Mouse (Mus musculus) effector memory CD4-positive, alpha-beta T cell, adult 5 months (primary cell): Measurements from ENCODE around the gene Olfr1153. TPM values are rescaled to one million over a fixed set of nuclear protein-coding genes. Genes with fewer than 3 reads are reported as not detected.

ENCODE experiments used
- polyA plus RNA-seq: library from polyadenylated mRNA; unstranded; fragments of 100-300 nt; shearing (Covaris generic); gene quantifications from one replicate; pipeline ENCODE4 v1.2.1, GENCODE M21; 2017

Gene Olfr1153
- polyA plus RNA-seq = not detected

DNA sequence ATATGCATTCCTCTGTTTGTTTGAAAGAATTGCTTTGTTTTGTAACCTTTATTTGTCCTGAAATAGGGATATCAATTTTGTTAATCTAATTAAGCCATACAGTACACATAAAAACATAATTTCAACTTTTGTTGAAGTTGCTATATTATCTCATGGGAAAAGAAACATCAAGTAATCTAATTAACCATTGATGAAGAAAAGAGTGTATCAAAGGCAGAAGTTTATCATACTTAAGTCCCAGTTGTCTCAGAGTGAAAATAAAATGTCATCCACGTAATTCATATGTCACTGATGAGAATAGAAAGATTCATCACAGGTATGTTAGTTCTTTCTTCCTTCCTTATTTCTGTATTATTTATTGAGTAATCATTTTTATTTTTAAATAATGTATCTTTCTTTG, at the start of gene Olfr1153:
Gene Olfr1153 (plus strand): TSS at position 301 of the 400 bp plus-strand sequence.

DNA sequence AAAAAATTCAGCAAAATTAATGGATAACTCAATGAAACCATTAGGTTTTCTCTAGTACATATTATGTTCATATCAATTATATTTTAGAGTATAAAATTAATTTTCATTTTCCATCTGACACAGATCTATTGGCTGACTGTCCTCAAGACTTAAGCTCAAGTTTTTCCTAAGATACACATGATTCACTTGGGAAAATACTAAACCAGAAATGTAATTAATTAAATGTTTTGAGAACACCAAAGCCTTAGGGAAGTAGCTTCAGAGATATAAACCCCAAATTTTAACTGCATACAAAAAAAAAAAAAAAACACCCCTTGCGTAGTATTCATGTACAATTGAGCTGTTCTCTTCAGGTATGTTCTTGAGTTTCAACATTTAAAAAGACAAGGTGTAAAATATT, 39.2 kb upstream of the Olfr1153 start, which contains the start of gene Olfr1151:
Gene Olfr1151 (plus strand): TSS at position 301 of the 400 bp plus-strand sequence.

DNA sequence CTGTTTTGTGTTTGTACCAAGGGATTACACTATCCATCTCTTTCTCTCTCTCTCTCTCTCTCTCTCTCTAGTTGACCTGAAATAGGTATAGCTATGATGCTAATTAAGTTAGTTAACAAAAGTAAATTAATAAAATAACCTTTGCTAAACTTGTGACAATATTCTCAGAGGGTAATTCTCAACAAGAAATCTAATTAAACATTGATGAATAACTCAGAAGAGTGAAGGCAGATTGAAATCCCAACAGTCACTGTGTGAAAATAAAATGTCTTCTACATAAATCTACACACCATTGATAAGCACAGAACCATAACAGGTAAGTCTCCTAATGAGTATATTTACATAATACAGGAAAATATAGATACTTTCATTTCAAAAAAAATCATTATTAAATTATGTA, 28.6 kb upstream of the Olfr1153 start, which contains the start of gene Olfr1152:
Gene Olfr1152 (plus strand): TSS at position 301 of the 400 bp plus-strand sequence.

DNA sequence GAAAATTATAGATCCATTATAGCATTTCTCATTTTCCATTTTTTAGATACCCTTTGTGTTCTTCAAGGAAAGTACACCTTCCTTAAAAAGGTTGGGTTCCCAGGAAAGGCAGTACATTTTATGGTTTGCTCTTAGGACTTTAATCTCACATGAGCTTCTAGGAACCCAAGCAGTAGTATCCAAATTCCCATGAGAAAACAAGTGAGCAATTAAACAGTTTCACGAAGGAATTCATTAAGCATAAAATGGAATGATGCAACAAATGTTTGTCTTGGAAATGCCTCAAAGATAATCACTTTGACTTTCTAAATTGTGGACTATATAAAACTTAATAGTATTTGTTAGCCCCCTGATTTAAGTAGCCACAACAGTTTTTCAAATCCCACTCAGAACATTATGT, 10.3 kb downstream of the Olfr1153 start, which contains the start of gene Olfr1154:
Gene Olfr1154 (minus strand): TSS at position 101 of the 400 bp plus-strand sequence.

DNA sequence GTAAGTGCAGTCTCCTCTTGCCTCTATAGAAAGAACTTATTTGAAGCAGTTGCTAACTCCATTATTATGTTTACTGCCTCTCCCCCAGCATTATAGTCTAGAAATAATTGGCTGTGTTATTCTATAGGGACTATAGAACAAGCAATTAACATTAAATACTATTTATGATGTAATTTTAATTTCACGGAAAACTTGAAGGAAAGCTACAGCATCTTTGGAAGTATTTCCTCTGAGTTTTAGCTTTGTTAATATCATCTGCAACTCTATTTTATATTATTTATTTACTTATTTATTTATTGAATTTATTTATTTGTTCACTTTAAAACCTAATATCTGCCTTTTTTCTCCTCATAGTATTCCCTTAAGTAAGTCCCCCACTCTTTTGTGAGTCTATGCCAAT, 50.3 kb downstream of the Olfr1153 start, which contains the start of gene Olfr1155:
Gene Olfr1155 (minus strand): TSS at position 101 of the 400 bp plus-strand sequence.

Other genes starting within 250 kb of the Olfr1153 start
- not detected for gene Olfr1133, start 247.6 kb upstream of the Olfr1153 start, polyA plus RNA-seq
- gene Olfr1134, start 236.5 kb upstream of the Olfr1153 start, polyA plus RNA-seq = not detected
- gene Olfr1135, start 221.3 kb upstream of the Olfr1153 start, polyA plus RNA-seq = not detected
- gene Olfr1136, start 201.0 kb upstream of the Olfr1153 start, polyA plus RNA-seq = not detected
- gene Olfr1137, start 181.8 kb upstream of the Olfr1153 start, polyA plus RNA-seq = not detected
- not detected for gene Olfr1138, start 155.0 kb upstream of the Olfr1153 start, polyA plus RNA-seq
- not detected for gene Olfr1140, start 151.2 kb upstream of the Olfr1153 start, polyA plus RNA-seq
- gene Olfr1141, start 141.0 kb upstream of the Olfr1153 start, polyA plus RNA-seq = not detected
- gene Olfr152, start 115.5 kb upstream of the Olfr1153 start, polyA plus RNA-seq = not detected
- gene Olfr1143, start 94.4 kb upstream of the Olfr1153 start, polyA plus RNA-seq = not detected
- not detected for gene Olfr1145, start 85.1 kb upstream of the Olfr1153 start, polyA plus RNA-seq
- gene Olfr1148, start 64.4 kb upstream of the Olfr1153 start, polyA plus RNA-seq = not detected
- gene Olfr1150-ps1, start 51.0 kb upstream of the Olfr1153 start, polyA plus RNA-seq = not detected
- not detected for gene Olfr1151, start 39.1 kb upstream of the Olfr1153 start, polyA plus RNA-seq
- gene Olfr1152, start 28.5 kb upstream of the Olfr1153 start, polyA plus RNA-seq = 0.07 TPM
- gene Olfr1154, start 10.2 kb downstream of the Olfr1153 start, polyA plus RNA-seq = not detected
- gene Olfr1155, start 50.2 kb downstream of the Olfr1153 start, polyA plus RNA-seq = not detected
- 0.30 TPM for gene Olfr1156, start 58.1 kb downstream of the Olfr1153 start, polyA plus RNA-seq
- gene Olfr1157, start 73.3 kb downstream of the Olfr1153 start, polyA plus RNA-seq = not detected
- gene Olfr74, start 79.7 kb downstream of the Olfr1153 start, polyA plus RNA-seq = not detected
- not detected for gene Olfr1158, start 95.2 kb downstream of the Olfr1153 start, polyA plus RNA-seq
- gene Olfr1160, start 113.3 kb downstream of the Olfr1153 start, polyA plus RNA-seq = 0.06 TPM
- not detected for gene Olfr1161, start 127.8 kb downstream of the Olfr1153 start, polyA plus RNA-seq
- not detected for gene Olfr73, start 142.7 kb downstream of the Olfr1153 start, polyA plus RNA-seq
- gene Olfr1162, start 156.2 kb downstream of the Olfr1153 start, polyA plus RNA-seq = not detected
- not detected for gene Olfr1163, start 176.9 kb downstream of the Olfr1153 start, polyA plus RNA-seq
- not detected for gene Olfr1164, start 199.0 kb downstream of the Olfr1153 start, polyA plus RNA-seq
- gene Olfr1166, start 233.3 kb downstream of the Olfr1153 start, polyA plus RNA-seq = not detected